Mouse (Mus musculus) E14TG2a.4 (cell line): ENCODE results near the gene Pitpnm3.

Experiments used
- H3K27me3 ChIP-seq: 2 replicates; pipeline ENCODE4 v1.6.1; 2014; ENCODE audit warnings: low read length, control low read depth; ENCODE audit not compliant: insufficient read depth
- H3K36me3 ChIP-seq: 2 replicates; pipeline ENCODE4 v1.6.1; 2014; ENCODE audit warnings: low read length, control low read depth; ENCODE audit not compliant: insufficient read depth
- H3K4me1 ChIP-seq: replicated peaks from 2 replicates; pipeline ENCODE4 v1.6.1; 2014; ENCODE audit warnings: low read depth, low read length, control low read depth
- H3K4me3 ChIP-seq: replicated peaks from 2 replicates; pipeline ENCODE4 v1.5.1; 2014; ENCODE audit warnings: mild to moderate bottlenecking, low read length
- H3K9me3 ChIP-seq: 2 replicates; pipeline ENCODE4 v1.6.1; 2014; ENCODE audit warnings: low read length, control low read depth
- CTCF ChIP-seq: conservative IDR thresholded peaks from 2 replicates; pipeline ENCODE4 v1.5.1; 2014; ENCODE audit warnings: low read length
- NANOG ChIP-seq: IDR thresholded peaks from 2 replicates; pipeline ENCODE4 v1.6.1; 2014; ENCODE audit warnings: borderline replicate concordance, low read length, mixed read lengths
- POU5F1 ChIP-seq: IDR thresholded peaks from 2 replicates; pipeline ENCODE4 v1.6.1; 2014; ENCODE audit warnings: low read length, borderline replicate concordance

Pitpnm3 gene

GRCm38 (mm10) chr11:72072331-72072905 lies 63.2 kb downstream of the Pitpnm3 start:
- Histone ChIP-seq H3K4me1 (peaks cover 7% of the 10 kb centered on the region), H3K9me3 (peaks cover 6% of the 10 kb centered on the region; the same call in 1 of the 2 replicates), H3K36me3 (no peaks in the 10 kb centered on the region), H3K4me3 (no peak overlapping the region), H3K27me3 (0 out of 2 replicates have a peak, but pooled peaks cover 9% of the 10 kb centered on the region)
- TF ChIP-seq CTCF (no peak), POU5F1 (no peak), NANOG (no peak)

GRCm38 (mm10) chr11:72070733-72071132 lies 64.8 kb downstream of the Pitpnm3 start:
- no peak overlapping the region for H3K4me3 ChIP-seq
- H3K4me1 ChIP-seq = peaks cover 7% of the 10 kb centered on the region
- H3K27me3 ChIP-seq = 0 out of 2 replicates have a peak, but pooled peaks cover 9% of the 10 kb centered on the region
- H3K9me3 ChIP-seq = peaks cover 6% of the 10 kb centered on the region; the same call in 1 of the 2 replicates
- no peaks in the 10 kb centered on the region for H3K36me3 ChIP-seq
- TF ChIP-seq CTCF = no peak
- TF ChIP-seq NANOG = no peak

- TF ChIP-seq CTCF (no peak), NANOG (no peak), POU5F1 (no peak)
- peaks cover 6% of the 10 kb centered on the region; the same call in 1 of the 2 replicates for H3K9me3 ChIP-seq
- peaks cover 7% of the 10 kb centered on the region for H3K4me1 ChIP-seq
- peaks cover 21% of the 10 kb centered on the region for H3K27me3 ChIP-seq
- no peaks in the 10 kb centered on the region for H3K36me3 ChIP-seq
- H3K4me3 ChIP-seq = no peak overlapping the region
Measured at GRCm38 (mm10) chr11:72068026-72068425, 67.6 kb downstream of the Pitpnm3 start.

DNA sequence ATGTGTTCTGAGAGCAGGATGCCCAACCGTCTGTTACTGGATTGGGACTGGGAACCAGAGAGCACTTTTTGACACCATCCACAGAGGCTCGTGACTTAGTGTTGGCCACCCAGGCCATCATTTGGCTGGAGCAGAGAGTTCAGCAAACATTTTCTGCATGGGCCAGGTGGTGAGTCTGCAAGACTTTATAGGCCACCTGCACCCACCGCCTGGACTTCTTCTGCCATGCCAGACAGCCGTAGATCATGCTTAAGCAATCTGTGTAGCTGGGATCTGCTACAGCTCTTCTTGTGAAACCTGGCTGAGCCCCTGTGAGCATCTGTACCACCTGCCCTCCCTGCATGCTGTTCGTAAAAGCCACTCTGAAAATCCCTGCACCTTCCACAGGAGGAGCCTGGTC lies 68.3 kb downstream of the Pitpnm3 start:
- H3K4me1 ChIP-seq = peaks cover 7% of the 10 kb centered on the region
- no peak overlapping the region for H3K4me3 ChIP-seq
- no peak for TF ChIP-seq CTCF
- TF ChIP-seq POU5F1 = no peak
- TF ChIP-seq NANOG = no peak
- H3K9me3 ChIP-seq = peaks cover 6% of the 10 kb centered on the region; the same call in 1 of the 2 replicates
- H3K36me3 ChIP-seq = no peaks in the 10 kb centered on the region
- peaks cover 27% of the 10 kb centered on the region for H3K27me3 ChIP-seq

- Histone ChIP-seq H3K4me1 (peaks cover 7% of the 10 kb centered on the region), H3K27me3 (peaks cover 29% of the 10 kb centered on the region), H3K36me3 (no peaks in the 10 kb centered on the region), H3K4me3 (no peak overlapping the region), H3K9me3 (peaks cover 6% of the 10 kb centered on the region; the same call in 1 of the 2 replicates)
- TF ChIP-seq NANOG (no peak), CTCF (peak; percentile 88)
Measured at GRCm38 (mm10) chr11:72066330-72066729, 69.2 kb downstream of the Pitpnm3 start.

GRCm38 (mm10) chr11:72065103-72065502 lies 70.5 kb downstream of the Pitpnm3 start:
- no peak for TF ChIP-seq POU5F1
- TF ChIP-seq NANOG = no peak
- no peak for TF ChIP-seq CTCF
- Histone ChIP-seq H3K36me3 (no peaks in the 10 kb centered on the region), H3K4me3 (no peak overlapping the region), H3K9me3 (peaks cover 6% of the 10 kb centered on the region; the same call in 1 of the 2 replicates), H3K27me3 (peaks cover 29% of the 10 kb centered on the region), H3K4me1 (no peaks in the 10 kb centered on the region)

- no peaks in the 10 kb centered on the region for H3K4me1 ChIP-seq
- TF ChIP-seq NANOG (no peak), POU5F1 (no peak), CTCF (no peak)
- H3K9me3 ChIP-seq = 0 out of 2 replicates have a peak, but pooled peaks cover under 1% of the 10 kb centered on the region
- no peak overlapping the region for H3K4me3 ChIP-seq
- H3K36me3 ChIP-seq = no peaks in the 10 kb centered on the region
- H3K27me3 ChIP-seq = peaks cover 29% of the 10 kb centered on the region
Measured at GRCm38 (mm10) chr11:72064414-72064813, 71.2 kb downstream of the Pitpnm3 start.

GRCm38 (mm10) chr11:72061093-72061620 lies 74.4 kb downstream of the Pitpnm3 start:
- H3K4me3 ChIP-seq = no peak overlapping the region
- H3K4me1 ChIP-seq = no peaks in the 10 kb centered on the region
- H3K27me3 ChIP-seq = peaks cover 47% of the 10 kb centered on the region
- no peaks in the 10 kb centered on the region for H3K9me3 ChIP-seq
- no peaks in the 10 kb centered on the region for H3K36me3 ChIP-seq
- TF ChIP-seq CTCF (no peak), POU5F1 (no peak), NANOG (no peak)

GRCm38 (mm10) chr11:72060416-72060815 lies 75.2 kb downstream of the Pitpnm3 start:
- H3K9me3 ChIP-seq = no peaks in the 10 kb centered on the region
- no peaks in the 10 kb centered on the region for H3K36me3 ChIP-seq
- H3K4me1 ChIP-seq = no peaks in the 10 kb centered on the region
- peaks cover 51% of the 10 kb centered on the region for H3K27me3 ChIP-seq
- no peak for TF ChIP-seq CTCF
- no peak for TF ChIP-seq NANOG
- TF ChIP-seq POU5F1 = no peak
- no peak overlapping the region for H3K4me3 ChIP-seq
